Mouse (Mus musculus) testis, adult 2 months (tissue): ENCODE data around the gene Nr2f2.

Source experiments
- CTCF ChIP-seq: fragments of 200-500 bp; IDR thresholded peaks from 2 replicates; pipeline ENCODE4 v1.5.1; 2012; ENCODE audit warnings: low read depth, mild to moderate bottlenecking, inconsistent platforms, low read length, moderate library complexity; ENCODE audit not compliant: control insufficient read depth, insufficient read depth, insufficient replicate concordance
- POLR2A ChIP-seq: fragments of 200-500 bp; IDR thresholded peaks from 2 replicates; pipeline ENCODE4 v1.6.1; 2012; ENCODE audit warnings: low read depth, mild to moderate bottlenecking, inconsistent platforms, low read length, moderate library complexity; ENCODE audit not compliant: control insufficient read depth

- no peak for TF ChIP-seq POLR2A
- no peak for TF ChIP-seq CTCF
These were observed 38.9 kb upstream of the Nr2f2 start for GRCm38 (mm10) chr7:70405466-70405865.
